Mouse (Mus musculus) thymus, adult 2 months (tissue): Measurements from ENCODE around the gene Cyp2g1. TPM values are rescaled to one million over a fixed set of nuclear protein-coding genes. Genes with fewer than 3 reads are reported as not detected.
"Not testable (repeated sequence)": the region's sequence is repeated elsewhere in the genome, so short reads cannot be mapped to it uniquely, and the experiment has no call there.

Experiments used
- DNase-seq: peaks from one replicate; pipeline ENCODE4 v3.0.0; 2021
- H3K27ac ChIP-seq: fragments of 200-500 bp; 2 replicates; pipeline ENCODE4 v1.5.1; 2012; ENCODE audit warnings: low read length, control low read depth; ENCODE audit not compliant: control insufficient read depth, insufficient read depth
- H3K27me3 ChIP-seq: fragments of 200-500 bp; 2 replicates; pipeline ENCODE4 v1.6.1; 2012; ENCODE audit warnings: mild to moderate bottlenecking, low read length, moderate library complexity, mixed read lengths; ENCODE audit not compliant: control insufficient read depth, insufficient read depth
- H3K36me3 ChIP-seq: fragments of 200-500 bp; 2 replicates; pipeline ENCODE4 v1.6.1; 2012; ENCODE audit warnings: mild to moderate bottlenecking, low read length, moderate library complexity; ENCODE audit not compliant: control insufficient read depth, insufficient read depth
- H3K4me1 ChIP-seq: fragments of 200-500 bp; replicated peaks from 2 replicates; pipeline ENCODE4 v1.6.1; 2012; ENCODE audit warnings: low read length; ENCODE audit not compliant: control insufficient read depth, insufficient read depth
- H3K4me3 ChIP-seq: fragments of 200-500 bp; 2 replicates; pipeline ENCODE4 v1.5.1; 2012; ENCODE audit warnings: mild to moderate bottlenecking, low read length, control low read depth, moderate library complexity; ENCODE audit not compliant: control insufficient read depth, insufficient read depth
- CTCF ChIP-seq: fragments of 200-500 bp; IDR thresholded peaks from 2 replicates; pipeline ENCODE4 v1.5.1; 2012; ENCODE audit warnings: mild to moderate bottlenecking, control low read depth, low read length, moderate library complexity, borderline replicate concordance; ENCODE audit not compliant: control insufficient read depth, poor library complexity, insufficient read depth; ENCODE audit errors: extremely low read depth
- POLR2A ChIP-seq: fragments of 200-500 bp; IDR thresholded peaks from 2 replicates; pipeline ENCODE4 v1.6.1; 2012; ENCODE audit warnings: mild to moderate bottlenecking, low read length, control low read depth, moderate library complexity; ENCODE audit not compliant: control insufficient read depth, poor library complexity, insufficient read depth; ENCODE audit errors: extremely low read depth
- WGBS: fragments of 180-500 bp; shearing (Covaris S2); methylation state at CpG from one replicate; pipeline ENCODE4 v1.1.7; 2018; 5-methylcytosine and 5-hydroxymethylcytosine counted together
- polyA plus RNA-seq: library from polyadenylated mRNA; depleted of rRNA; stranded (reverse); fragments of >200 nt; gene quantifications from 2 replicates; pipeline ENCODE4 v1.2.3, GENCODE M21; 2012; rRNA removed

Cyp2g1 gene
- polyA plus RNA-seq, 1 experiment, result 2.2 TPM

DNA sequence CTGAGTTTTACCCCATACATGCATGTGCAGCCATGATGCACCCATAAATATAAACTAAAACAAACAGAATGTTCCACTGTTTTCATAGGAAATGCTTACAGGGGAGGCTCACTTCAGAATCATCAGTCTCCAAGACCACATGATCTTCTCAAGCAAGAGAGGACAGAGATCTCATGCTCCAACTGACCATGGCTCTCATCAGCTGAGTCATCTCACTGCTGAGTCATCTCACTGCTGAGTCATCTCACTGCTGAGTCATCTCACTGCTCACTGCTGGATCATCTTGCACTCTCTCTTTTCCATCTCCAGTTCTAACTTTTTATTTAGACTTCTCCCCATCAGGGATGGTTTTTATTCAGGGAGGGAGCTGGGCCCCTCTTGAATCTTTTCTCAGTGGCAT lies 8.6 kb upstream of the Cyp2g1 start:
- TF ChIP-seq POLR2A (no peak), CTCF (no peak)
- no peaks in the 10 kb centered on the region for H3K4me1 ChIP-seq
- no peak for DNase-seq
- H3K27me3 ChIP-seq, result no peaks in the 10 kb centered on the region
- H3K27ac ChIP-seq, result no peak overlapping the region
- H3K36me3 ChIP-seq, result no peaks in the 10 kb centered on the region
- H3K4me3 ChIP-seq, result no peak overlapping the region

DNA sequence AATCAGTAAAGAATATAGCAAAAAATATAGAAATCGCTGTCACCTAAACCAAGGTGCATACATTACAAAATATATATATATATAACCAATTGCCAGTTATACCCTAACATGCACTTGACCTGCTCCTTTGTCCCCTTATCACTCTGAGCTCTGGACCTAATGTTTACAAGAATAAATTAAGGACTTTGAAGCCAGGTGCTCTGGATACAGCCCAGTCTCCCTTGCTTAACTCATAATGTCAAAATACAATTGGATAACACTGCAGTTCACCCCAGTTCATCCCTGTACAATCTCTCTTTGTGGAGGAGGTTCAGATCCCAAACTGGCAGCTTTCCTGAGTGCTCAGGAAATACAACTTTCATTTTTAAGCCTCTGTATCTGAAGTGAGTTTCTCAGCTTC lies 7.7 kb upstream of the Cyp2g1 start:
- Histone ChIP-seq H3K27ac (no peak overlapping the region), H3K4me1 (no peaks in the 10 kb centered on the region), H3K27me3 (no peaks in the 10 kb centered on the region), H3K4me3 (no peak overlapping the region), H3K36me3 (no peaks in the 10 kb centered on the region)
- no peak for DNase-seq
- TF ChIP-seq CTCF (no peak), POLR2A (no peak)
- WGBS, result 92% methylated on average over 1 of the region's 1 CpGs

DNA sequence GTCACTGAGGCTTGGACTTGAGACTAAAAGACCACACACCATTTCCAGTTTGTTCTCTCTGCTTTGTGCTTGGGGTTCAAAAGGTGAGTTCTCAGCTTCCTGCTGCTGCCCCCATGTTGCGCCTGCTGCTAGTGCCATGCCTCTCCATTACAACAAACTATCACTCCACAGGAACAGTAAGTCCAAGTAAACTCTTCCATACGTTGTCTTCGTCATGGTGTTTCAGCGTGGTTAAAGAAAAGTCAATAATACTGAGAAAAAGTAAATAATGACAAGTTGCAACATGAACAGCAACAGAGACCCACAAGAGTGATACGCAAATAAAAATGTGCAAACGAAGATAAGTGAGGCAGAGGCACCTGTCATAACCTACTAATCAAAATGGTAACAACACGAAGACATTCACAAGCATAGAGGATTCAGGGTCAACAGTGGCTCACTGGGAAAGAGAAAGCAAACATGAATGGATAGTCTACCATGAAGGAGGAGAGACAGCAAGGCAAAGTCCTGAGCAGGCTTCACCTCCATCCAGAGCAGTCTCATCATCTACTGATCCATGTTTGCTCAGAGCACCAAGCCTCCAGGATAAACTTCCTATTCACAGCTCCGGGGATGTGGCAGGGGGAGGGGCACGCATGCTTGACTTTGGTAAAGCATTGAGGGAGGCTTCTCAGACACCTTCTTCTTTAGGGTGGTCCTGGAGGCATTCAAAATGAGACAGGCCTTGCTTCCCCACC lies 23.0 kb downstream of the Cyp2g1 start:
- 85% methylated on average over 9 of the region's 9 CpGs for WGBS

DNA sequence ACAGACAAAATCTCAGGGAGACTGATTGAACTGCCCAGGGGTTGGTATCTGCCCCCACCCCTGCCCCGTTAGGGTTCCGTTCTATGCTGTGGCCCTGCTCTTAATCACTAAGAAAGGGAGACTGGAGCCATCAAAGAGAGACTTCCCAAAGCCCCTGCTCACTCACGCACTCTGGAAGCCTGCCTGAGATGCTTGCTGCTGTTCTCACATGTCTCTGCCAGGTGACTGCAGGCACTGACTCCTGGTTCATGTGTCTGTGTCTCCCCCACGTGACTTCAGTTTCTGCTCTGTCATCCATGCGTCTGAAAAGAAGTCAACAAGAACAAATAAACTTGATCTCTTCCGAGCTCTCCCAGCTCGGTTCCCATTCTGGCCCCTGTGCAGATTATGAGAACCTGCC lies 24.0 kb downstream of the Cyp2g1 start:
- 88% methylated on average over 7 of the region's 7 CpGs for WGBS
- H3K4me1 ChIP-seq, H3K27ac ChIP-seq, H3K36me3 ChIP-seq, H3K4me3 ChIP-seq, DNase-seq, H3K27me3 ChIP-seq: not testable (repeated sequence)

More for the DNA sequence above, 23.0 kb downstream of the Cyp2g1 start:
- not testable (repeated sequence) for H3K4me1 ChIP-seq, H3K36me3 ChIP-seq, H3K27me3 ChIP-seq, H3K4me3 ChIP-seq, H3K27ac ChIP-seq, DNase-seq

DNA sequence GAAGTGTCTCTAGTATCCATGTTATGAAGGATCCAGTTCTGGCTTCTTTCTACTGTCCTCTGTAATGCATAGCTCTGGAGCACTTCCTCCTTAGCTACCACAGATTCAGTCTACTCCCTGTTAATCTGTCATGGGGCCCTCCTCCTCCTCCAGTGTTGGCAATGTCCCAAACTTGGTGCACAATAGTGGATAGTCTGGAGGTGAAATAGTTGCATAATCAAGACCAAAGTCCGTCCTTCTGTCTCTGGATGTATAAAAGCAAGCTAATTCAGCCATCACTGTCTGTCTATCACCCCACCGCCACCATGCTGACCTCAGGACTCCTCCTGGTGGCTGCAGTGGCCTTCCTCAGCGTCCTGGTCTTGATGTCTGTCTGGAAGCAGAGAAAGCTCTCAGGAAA lies 26.4 kb downstream of the Cyp2g1 start, which contains the start of gene Cyp2a5:
Gene Cyp2a5 (plus strand): TSS at position 247 of the 400 bp plus-strand sequence.
- not testable (repeated sequence) for H3K27ac ChIP-seq, H3K36me3 ChIP-seq
- 70% methylated on average over 3 of the region's 3 CpGs for WGBS

DNA sequence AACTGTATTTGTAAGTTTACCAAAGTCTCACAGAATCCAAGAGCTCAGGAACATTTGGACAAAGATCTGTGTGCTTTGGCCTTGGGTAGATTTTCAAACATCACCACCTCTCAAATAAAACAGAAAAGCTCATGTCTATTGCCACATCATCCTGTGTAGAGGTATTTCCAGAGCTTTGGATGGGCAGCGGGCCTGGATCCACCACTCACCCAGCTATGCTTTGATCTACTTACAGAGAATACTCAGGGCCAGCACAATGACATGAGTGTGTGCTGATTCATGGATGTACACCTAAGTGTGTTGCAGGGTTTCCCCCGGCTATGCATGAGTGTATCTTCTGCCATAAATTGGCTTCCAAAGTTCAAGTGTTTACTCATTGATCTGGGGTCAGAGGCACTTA lies 34.7 kb downstream of the Cyp2g1 start:
- H3K27me3 ChIP-seq, DNase-seq, H3K27ac ChIP-seq, H3K4me1 ChIP-seq, H3K36me3 ChIP-seq, H3K4me3 ChIP-seq: not testable (repeated sequence)
- 88% methylated on average over 2 of the region's 2 CpGs for WGBS

More for the DNA sequence above, 26.4 kb downstream of the Cyp2g1 start, which contains the start of gene Cyp2a5:
- not testable (repeated sequence) for H3K4me1 ChIP-seq, H3K4me3 ChIP-seq, H3K27me3 ChIP-seq, DNase-seq

DNA sequence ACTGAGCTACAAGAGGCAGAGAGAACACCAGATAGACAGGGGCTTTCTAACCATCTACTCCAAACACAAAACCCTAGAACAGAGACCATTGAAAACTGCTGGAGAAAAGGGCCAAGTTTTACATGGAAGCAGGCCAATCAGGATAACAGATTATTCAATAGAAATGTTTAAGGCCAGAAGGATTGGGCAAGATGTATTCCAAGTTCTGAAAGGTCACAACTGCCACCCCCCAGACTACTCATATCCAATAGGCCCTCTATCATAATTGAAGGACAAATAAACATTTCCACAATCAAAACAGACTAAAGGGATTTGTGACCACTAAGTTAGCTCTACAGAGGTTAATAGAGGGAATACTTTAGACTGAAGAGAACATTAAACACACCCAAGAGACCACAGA lies 41.4 kb downstream of the Cyp2g1 start:
- H3K36me3 ChIP-seq, H3K27ac ChIP-seq, H3K27me3 ChIP-seq, H3K4me1 ChIP-seq, DNase-seq, H3K4me3 ChIP-seq: not testable (repeated sequence)

Other genes starting within 250 kb of the Cyp2g1 start
- gene Vmn1r185, start 190.4 kb upstream of the Cyp2g1 start, polyA plus RNA-seq, result not detected in 2 replicates
- 0.07 TPM in 1 of 2 replicates, not detected in the other for gene Cyp2b23, start 122.5 kb upstream of the Cyp2g1 start, polyA plus RNA-seq
- gene Cyp2b19, start 51.8 kb upstream of the Cyp2g1 start, polyA plus RNA-seq, result 2.0 and 3.2 TPM in 2 replicates
- gene Cyp2a5, start 26.4 kb downstream of the Cyp2g1 start, polyA plus RNA-seq, result 11.7 and 19.9 TPM in 2 replicates
- not detected in 2 replicates for gene Cyp2a22, start 130.5 kb downstream of the Cyp2g1 start, polyA plus RNA-seq
- gene Cyp2a12, start 220.2 kb downstream of the Cyp2g1 start, polyA plus RNA-seq, result 1.0 TPM in 1 of 2 replicates, not detected in the other